Mouse (Mus musculus) lung, adult 2 months (tissue): ENCODE results near the gene Gm45837.

Experiments
- CTCF ChIP-seq: fragments of 200-500 bp; IDR thresholded peaks from 2 replicates; pipeline ENCODE4 v1.5.1; 2011; ENCODE audit warnings: mild to moderate bottlenecking, low read length, control low read depth; ENCODE audit not compliant: insufficient read depth
- POLR2A ChIP-seq: fragments of 200-500 bp; IDR thresholded peaks from 2 replicates; pipeline ENCODE4 v1.6.1; 2011; ENCODE audit warnings: low read depth, mild to moderate bottlenecking, control low read depth, low read length, borderline replicate concordance; ENCODE audit errors: extremely low read depth

DNA sequence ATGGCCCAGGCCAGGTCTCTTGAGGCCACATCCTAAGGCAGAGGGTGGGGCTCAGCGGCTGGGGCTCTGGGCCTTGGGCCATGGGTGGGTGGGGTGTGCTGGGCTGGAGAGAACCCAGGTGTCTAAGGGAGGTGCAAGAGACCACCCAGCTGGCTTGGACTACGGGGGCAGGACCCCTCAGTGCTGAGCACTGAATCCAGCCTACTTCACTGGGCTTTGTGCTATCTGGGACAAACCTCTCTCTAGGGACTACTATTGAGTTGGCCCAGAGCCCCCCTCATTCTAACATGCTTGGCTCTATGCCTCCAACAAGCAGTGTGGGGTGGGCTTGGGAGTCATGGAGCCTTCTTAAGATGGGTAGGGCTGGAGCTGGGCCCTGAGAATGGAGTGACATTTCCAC, 15.2 kb upstream of the Gm45837 start:
- TF ChIP-seq CTCF (no peak), POLR2A (no peak)
